Mouse (Mus musculus) gastrocnemius, adult 2 months (tissue): ENCODE results near the gene Slc12a8. TPM values are rescaled to one million over a fixed set of nuclear protein-coding genes. Genes with fewer than 3 reads are reported as not detected.

Experiments used
- DNase-seq: peaks from one replicate; pipeline ENCODE4 v3.0.0; 2022
- H3K27ac ChIP-seq: fragments of 200-600 bp; 2 replicates; pipeline ENCODE4 v1.8.1; 2022; ENCODE audit warnings: mild to moderate bottlenecking
- H3K4me3 ChIP-seq: fragments of 200-600 bp; 2 replicates; pipeline ENCODE4 v1.8.1; 2022; ENCODE audit warnings: mild to moderate bottlenecking, moderate library complexity
- CTCF ChIP-seq: fragments of 200-600 bp; IDR thresholded peaks from 2 replicates; pipeline ENCODE4 v1.8.1; 2022; ENCODE audit warnings: antibody characterized with exemption, mild to moderate bottlenecking, moderate library complexity
- intact Hi-C: fragments of 180-260 bp; cut with DNase I; formaldehyde crosslinking; loops from one replicate; pipeline ENCODE4 v1.15.1; 2025
- total RNA-seq, 2 experiments: library from RNA; stranded (reverse); gene quantifications; 2 replicates each; pipeline ENCODE4 v1.2.3; 2021

The Slc12a8 gene
- total RNA-seq, 2 experiments from 2014 or later = 0.15 to 0.47 TPM

DNA sequence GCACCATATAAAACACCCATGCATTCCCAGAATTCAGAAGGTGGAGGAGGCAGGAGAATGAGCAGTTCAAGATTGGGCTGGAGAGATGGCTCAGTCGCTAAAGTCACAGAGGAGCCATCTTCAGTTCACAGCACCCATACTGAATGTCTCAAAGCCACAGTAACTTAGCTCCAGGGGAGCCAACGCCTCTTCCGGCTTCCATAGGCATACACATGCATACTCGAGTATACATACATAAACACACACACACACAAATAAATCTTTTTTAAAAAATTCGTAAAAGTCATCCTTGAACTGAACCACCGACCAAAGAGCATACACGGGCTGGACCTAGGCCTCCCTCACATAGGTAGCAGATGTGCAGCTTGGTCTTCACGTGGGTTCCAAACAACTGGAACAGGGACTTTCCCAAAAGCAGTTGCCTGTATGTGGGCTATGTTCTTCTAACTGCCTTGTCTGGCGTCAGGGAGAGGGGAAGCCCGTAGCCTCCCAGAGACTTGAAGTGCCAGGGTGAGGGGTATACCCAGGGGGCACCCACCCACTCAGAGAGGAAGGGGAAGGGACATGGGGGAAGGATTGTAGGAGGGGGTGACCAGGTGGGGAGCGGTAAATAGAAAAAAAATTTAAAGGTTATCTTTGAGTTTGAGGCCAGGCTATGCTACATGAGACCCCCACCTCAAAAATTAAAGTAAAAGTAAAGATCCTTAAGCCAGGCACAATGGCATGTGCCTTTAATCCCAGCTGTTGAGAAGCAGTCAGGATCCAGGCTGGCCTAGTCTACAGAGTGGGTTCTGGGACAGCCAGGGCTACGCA lies 191.7 kb downstream of the Slc12a8 start:
- no peak for TF ChIP-seq CTCF
- no peak overlapping the region for H3K4me3 ChIP-seq
- DNase-seq = no peak
- intact Hi-C loops = no loop called here
- peak overlapping the region; percentile 38; the same call in 1 of the 2 replicates for H3K27ac ChIP-seq

Other genes with a start within 250 kb of the Slc12a8 start
- 10 to 100 TPM; 23.5 to 28.0 TPM for gene Zfp148, start 136.5 kb upstream of the Slc12a8 start, total RNA-seq
- gene Heg1, start 167.0 kb downstream of the Slc12a8 start, total RNA-seq = 10 to 100 TPM; 30.4 to 43.3 TPM